Mouse (Mus musculus): Measurements from ENCODE around the gene Zfp949.
"Not testable (repeated sequence)": the region's sequence is repeated elsewhere in the genome, so short reads cannot be mapped to it uniquely, and the experiment has no call there.

DNA sequence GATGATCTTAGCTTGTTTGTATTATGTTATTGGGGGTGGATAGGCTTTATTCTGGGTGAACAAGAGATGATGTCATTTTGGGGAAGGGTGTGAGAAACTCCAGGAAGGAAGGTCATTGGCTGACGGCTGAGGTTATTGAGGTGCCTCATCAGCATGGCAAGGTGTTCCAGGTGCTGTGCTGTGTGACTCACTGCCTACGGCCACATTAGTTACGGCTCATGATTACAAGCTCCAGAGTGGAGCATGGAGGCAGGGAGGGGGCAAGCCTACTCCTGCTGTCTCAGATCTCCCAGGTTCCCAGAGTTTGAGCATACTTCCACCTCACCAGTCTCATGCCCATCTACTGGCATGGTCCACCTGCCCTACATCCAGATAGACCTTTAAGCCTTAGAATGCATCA lies 22.7 kb downstream of the Zfp949 start:
- TF ChIP-seq EP300 (IDR thresholded peaks at IDR 0.05; ENCODE audit: low read length); POLR2A (IDR thresholded peaks at IDR 0.05; ENCODE audit: low read depth, low read length); USF2 (conservative IDR thresholded peaks at IDR 0.05; ENCODE audit: low read depth, low read length); CTCF (conservative IDR thresholded peaks at IDR 0.05 in 1 of 2, IDR thresholded peaks at IDR 0.05 in 1 of 2; ENCODE audit: low read depth in 2 of 2, low read length in 2 of 2); IRF4 (IDR thresholded peaks at IDR 0.05; ENCODE audit: low read depth, low read length); USF1 (IDR thresholded peaks at IDR 0.05; ENCODE audit: low read depth, low read length); ZC3H11A (IDR thresholded peaks at IDR 0.05; ENCODE audit: low read depth, low read length); NRF1 (IDR thresholded peaks at IDR 0.05; ENCODE audit: low read depth, low read length): not testable (repeated sequence)
